Mouse (Mus musculus) thymus, postnatal 10 days (tissue): ENCODE data around the gene Mpv17.

Source experiments
- DNase-seq, 2 experiments: peaks; one replicate each; pipeline ENCODE4 v3.0.0; 2021; ENCODE audit warnings: low spot score in 2 of 2

Gene Mpv17

DNA sequence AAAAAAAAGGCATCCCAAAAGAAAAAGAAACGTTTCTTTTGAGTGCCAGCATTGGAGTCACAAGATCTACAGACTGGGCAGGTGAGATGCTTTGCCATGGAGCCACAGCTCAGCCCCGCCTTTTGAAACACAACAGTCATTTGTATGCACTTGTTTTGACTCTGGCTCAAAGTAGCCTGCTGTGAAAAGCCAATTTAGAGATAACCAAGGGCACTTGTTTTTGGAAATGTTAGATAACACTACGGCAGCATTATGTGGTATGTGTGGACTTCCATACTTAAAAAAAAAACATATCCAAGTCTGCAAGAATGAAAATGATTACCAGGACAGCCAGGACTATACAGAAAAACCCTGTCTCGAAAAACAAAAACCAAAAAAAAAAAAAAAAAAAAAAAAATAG, 29.6 kb upstream of the Mpv17 start:
- DNase-seq, result no peak

GRCm38 (mm10) chr5:31181183-31181770, 27.2 kb upstream of the Mpv17 start:
- no peak for DNase-seq

- peak; percentile 94 to 97 for DNase-seq
Measured at GRCm38 (mm10) chr5:31179766-31180630, 25.9 kb upstream of the Mpv17 start, which contains the start of the genes Gm29609 and Gtf3c2. Gene Gm29609, minus strand, starts transcription at chr5:31179911. Gene Gtf3c2, minus strand, starts transcription at chr5:31180144.

DNA sequence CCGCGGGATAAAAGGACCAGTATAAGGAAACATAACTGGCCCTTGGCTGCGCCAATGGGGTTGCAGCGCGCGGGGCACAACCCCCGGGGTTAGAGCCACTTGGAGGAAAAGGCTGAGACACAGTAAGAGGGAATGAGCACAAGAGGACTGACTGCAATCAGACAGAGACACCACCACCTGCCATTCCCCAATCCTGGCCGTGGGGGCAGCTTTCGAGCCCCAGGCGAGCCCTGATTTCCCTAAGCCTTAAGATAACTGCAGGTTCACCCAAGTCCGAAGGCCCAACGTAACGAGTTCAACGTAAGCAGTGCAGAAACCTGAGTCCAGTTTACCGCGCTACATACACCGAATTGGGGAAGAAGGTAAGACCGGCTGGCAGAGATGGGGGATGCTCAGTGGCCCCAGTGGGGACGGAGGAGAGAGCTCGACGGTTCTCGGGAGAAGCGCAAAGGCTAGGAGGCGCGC, 25.3 kb upstream of the Mpv17 start:
- no peak for DNase-seq

DNA sequence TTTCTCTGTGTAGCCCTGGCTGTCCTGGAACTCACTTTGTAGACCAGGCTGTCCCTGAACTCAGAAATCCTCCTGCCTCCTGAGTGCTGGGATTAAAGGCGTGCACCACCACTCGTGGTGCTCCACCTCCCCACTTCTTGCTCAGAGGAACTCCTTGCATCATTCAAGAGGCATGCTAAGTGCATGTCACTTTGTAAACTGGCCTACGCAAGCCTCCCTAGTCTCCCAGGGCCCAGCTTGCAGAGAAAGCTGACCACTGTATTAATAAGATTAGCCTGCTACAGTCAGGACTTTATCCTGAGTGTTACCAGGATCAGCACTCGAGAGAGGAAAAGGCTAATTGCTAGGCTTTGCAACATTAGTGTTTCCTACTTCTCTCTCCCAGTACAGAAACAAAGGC, 14.6 kb upstream of the Mpv17 start:
- no peak for DNase-seq

- DNase-seq, result no peak
Measured at GRCm38 (mm10) chr5:31164878-31165277, 10.8 kb upstream of the Mpv17 start.

DNA sequence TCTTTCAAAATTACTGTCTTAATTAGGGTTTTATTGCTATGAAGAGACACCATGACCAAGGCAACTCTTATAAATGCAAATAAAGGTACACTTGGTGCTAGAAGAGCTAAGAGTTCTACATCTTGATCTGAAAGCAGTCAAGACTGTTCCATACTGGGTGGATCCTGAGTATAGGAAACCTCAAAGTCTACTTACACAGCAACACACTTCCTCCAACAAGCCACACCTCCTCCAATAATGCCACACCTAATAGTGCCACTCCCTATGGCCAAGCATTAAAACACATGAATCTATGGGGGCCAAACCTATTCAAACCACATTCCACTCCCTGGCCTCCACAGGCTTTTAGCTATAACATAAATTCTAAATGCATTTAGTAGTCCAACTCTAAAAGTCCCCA, 8.4 kb upstream of the Mpv17 start:
- DNase-seq, result no peak

- no peak for DNase-seq
Measured at GRCm38 (mm10) chr5:31153516-31154151, 417 bp downstream of the Mpv17 start.

GRCm38 (mm10) chr5:31151746-31152145, 2.3 kb downstream of the Mpv17 start:
- DNase-seq, result no peak

DNA sequence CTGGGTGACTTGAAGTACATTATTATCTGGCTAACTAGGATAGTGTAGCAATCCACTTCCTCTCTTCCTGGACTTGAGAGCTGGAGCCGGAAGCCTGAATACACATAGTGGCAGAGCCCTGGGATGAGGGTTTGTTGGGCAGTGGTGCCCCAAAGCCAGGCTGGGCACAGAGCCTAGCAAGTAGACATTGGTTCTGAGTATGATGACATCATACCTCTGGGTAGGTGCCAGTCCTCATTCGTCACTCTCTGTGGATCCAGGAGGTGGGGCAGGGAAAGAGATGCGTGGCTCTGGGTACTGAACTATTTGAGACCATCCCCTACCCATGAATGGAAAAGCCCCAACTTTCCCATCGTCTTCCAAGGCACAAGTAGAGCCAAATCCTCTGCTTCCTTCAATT, 4.3 kb downstream of the Mpv17 start:
- DNase-seq, result no peak

DNA sequence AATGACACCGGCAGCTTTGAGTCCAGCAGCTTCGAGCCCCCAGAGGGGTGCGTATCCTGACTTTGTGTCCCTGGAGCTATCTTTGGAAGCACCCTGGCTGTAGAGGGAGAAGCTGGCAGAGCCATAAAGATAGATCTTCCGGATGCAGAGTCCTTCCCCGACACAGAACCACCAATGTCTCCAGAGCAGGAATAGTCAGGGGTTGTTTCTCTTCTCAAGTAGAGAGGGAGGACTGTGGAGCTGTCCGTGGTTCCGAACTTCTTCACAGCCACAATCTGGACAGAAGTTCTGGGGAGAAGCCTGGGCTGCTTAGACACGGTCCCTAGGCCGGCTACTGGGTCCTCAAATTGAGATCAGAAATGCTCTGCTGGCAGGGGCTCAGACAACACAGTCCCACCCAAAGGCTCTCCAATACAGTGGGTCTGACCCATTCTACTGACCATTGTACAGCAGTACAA, 15.1 kb downstream of the Mpv17 start:
- no peak for DNase-seq

DNA sequence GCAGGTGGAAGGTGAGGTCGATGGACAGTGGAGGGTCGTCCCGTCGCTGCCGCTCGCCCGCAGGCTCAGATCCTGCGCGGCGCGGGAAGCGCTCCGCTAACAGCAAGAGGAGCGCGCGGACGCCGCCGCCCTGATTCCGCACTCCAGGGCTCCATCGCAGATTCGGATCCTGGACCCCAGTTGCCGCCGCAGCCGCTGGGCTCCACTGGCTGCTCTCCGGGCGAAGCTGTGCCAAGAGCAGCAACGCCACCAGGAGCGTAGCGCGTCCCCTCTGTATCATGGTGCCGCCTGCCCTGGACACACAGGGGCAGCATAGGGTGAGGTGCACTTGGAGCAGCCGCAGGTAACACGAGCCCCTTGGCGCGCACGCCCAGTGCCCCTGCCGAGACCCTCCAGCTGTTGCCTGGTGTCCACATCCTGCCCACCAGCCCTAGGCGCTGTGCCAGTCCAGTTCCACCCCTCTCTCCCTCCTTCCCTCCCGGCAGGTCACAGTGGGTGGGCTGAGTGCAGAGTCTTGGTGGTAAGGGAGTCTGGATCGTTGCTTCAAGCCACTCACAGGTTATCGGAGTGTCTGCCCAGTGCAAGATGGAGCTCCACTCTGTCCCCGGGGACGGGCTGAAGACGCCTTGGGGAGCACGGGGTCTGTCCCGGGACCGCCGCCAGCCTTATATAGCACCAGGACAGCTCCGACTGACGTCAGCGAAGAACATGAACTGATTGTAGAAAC, 15.6 kb downstream of the Mpv17 start, which contains the start of gene Ucn:
Ucn (minus strand) TSS at position 589 of the 727 bp plus-strand sequence.
- DNase-seq, result no peak

- no peak for DNase-seq
Measured at GRCm38 (mm10) chr5:31137658-31138057, 16.4 kb downstream of the Mpv17 start.

DNA sequence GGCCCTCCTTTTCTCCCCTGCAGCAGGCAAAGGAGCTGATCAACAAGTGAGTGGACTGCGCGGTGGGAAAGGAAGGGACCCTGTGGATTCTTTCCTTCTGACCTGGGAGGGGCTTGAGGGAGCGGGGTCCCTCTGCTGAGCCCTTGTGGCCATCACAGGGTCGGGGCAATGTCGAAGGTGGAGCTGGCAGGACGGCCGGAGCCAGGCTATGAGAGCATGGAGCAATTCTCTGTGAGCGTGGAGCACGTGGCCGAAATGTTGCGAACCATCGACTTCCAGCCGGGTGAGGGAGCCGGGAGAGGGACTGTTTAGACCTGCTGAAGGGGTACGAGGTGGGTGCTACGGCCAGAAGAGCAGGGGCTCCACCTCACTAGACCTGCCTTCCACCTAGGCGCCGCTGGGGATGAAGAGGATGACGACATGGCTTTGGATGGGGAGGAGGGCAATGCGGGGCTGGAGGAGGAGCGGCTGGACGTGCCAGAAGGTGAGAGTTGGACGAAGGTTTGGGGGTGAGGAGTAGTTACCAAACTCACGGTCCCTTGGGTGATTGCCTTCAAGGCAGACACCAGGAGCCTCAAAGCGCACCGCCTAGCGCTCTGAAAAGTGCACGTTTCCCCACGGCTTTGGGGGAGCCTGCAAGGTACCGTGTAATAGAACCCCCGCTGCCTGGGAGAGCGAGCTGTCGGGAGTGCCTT, 17.2 kb downstream of the Mpv17 start:
- DNase-seq, result no peak

DNA sequence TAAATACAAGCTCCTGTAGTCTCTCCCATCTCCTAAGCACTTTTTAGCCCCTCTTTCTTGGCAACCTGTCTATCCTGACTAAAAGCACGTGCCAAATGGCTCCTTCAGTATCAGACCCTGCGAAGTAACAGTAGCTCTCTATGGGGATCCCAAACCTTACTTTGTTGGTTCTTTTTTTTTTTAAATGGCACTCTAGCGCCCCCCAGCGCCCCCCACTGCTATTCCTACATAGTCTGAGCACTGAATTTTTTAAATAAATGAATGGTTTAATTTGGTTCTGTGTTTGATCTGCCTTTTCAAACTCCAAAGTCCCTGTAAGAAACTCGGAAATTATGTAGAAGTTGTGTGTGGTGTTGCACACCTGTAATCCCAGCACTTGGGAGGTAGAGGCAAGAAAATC, 28.0 kb downstream of the Mpv17 start:
- DNase-seq, result no peak

DNA sequence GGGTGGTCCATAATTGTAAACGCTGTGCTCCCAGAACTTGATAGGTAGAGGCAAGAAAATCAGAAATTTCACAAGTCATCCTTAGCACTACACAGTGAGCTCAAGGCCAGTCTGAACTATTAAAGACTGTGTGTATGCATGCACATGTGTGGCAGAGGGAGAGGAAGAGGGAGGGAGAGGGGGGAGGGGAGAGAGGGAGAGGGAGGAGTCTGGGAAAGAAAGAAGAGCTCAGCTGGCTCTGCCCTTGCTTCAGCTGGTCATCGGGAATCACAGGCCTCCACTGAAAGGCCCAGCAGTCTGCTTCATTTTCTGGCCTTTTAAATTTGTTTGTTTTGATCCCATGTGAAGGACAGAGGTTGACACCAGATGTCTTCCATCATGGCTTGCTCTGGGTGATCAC, 30.6 kb downstream of the Mpv17 start:
- DNase-seq, result no peak

- no peak for DNase-seq
Measured at GRCm38 (mm10) chr5:31121111-31121510, 32.9 kb downstream of the Mpv17 start.

GRCm38 (mm10) chr5:31116912-31117311, 37.1 kb downstream of the Mpv17 start:
- no peak for DNase-seq

DNA sequence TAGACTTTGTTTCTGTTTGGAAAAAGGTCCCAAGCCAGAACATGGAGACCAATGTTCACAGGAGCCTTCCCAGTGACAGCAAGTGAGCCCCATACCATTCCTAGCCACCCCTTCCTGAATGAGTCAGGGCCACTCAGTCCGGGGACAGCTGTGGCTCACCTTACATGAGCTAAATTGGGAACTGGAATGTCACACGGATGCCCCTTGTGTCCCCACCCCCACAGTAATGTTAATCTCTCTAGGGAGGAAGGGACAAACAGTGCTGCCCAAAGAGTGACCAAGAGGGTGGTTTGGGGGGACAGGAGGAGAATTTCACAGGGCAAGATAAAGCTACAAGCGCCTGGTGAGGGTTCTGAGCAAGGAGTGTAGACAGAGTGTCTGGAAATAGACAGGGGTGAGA, 37.7 kb downstream of the Mpv17 start, which contains the start of gene Trim54:
Trim54 (plus strand) TSS at position 359 of the 400 bp plus-strand sequence.
- no peak for DNase-seq

DNA sequence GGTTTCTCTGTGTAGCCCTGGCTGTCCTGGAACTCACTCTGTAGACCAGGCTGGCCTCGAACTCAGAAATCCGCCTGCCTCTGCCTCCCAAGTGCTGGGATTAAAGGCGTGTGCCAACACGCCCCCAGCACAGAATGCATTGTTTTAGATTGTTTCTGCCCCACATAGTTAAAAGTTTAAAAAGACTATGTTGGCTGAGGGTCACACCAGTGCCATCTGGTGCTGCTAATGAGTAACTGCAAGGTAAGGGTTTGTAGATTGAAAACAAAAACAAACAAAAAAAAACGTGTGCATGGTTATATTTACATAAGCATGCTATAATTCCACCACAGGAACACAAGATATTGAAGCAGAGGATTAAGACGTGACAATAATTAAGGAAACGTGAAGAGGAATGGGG, 43.3 kb downstream of the Mpv17 start:
- DNase-seq, result no peak

DNA sequence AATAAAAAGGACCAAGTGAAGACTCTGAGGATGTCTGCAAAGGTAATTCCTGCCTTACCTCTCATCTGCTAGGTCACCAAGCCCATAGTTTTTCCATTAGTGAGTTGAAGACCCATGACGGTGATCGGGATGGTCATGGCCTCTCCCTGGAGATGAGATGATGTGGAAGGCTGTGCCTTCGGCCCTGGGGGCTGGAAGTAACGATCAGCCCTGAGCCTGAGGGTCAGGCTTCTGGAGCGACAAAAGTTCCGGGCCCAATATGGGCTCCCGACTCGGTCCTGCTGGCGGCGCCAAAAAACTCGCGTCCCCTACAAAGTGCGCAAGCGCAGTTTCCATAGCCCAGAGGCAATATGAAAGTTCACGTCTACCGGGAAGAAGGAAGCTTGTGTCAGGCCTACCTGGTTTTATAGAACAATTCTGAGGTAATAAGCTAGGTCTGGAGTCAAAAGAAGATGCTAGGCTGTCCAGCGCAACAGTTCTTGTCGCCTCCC, 46.0 kb downstream of the Mpv17 start, which contains the start of gene Slc30a3:
Slc30a3 (minus strand) TSS at position 238 of the 491 bp plus-strand sequence.
- DNase-seq, result no peak
